Mouse (Mus musculus): ENCODE results near the gene Zfp646. TPM values are rescaled to one million over a fixed set of nuclear protein-coding genes. Genes with fewer than 3 reads are reported as not detected.
"Not testable (repeated sequence)": the region's sequence is repeated elsewhere in the genome, so short reads cannot be mapped to it uniquely, and the experiment has no call there.

Zfp646 gene
- polyA plus RNA-seq, 1 experiment from 2014 or later = 17.2 TPM

DNA sequence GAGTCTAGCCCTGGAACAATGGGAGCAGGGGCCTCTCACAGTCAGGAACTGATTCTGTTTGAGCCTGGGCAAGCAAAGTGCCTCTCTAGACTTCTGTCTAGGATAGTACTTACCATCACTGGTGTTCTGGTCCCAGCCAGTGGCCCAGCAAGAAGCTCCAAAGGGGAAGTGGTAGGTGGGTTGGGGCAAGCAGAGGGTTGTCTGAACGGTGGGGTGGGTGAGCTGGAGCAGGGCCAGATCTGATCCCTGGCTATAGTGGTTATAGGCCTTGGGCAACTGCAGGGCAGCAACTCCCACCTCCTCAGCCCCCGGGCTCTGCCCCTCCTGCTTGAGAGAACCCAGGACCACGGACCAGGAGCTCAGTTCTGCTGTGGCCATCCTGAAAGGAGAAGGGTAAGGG, 12.8 kb downstream of the Zfp646 start:
- H3K36me3 ChIP-seq = peaks cover 87% of the 10 kb centered on the region
- H3K27me3 ChIP-seq (ENCODE audit: low read depth, poor library complexity, severe bottlenecking) = no peaks in the 10 kb centered on the region
- no peak overlapping the region for H3K4me3 ChIP-seq
- no peak overlapping the region for H3K27ac ChIP-seq (replicated peaks)
- H3K4me1 ChIP-seq = peaks cover 5% of the 10 kb centered on the region
- H3K9me3 ChIP-seq (replicated peaks) = no peaks in the 10 kb centered on the region
- WGBS = 84% methylated on average over 3 of the region's 3 CpGs
- DNase-seq (ENCODE audit: low spot score) = no peak

- 40% methylated on average over 4 of the region's 4 CpGs for WGBS
- Histone ChIP-seq H3K36me3 (peaks cover 69% of the 10 kb centered on the region), H3K27me3 (ENCODE audit: low read depth, poor library complexity, severe bottlenecking) (no peaks in the 10 kb centered on the region), H3K4me1 (peaks cover 15% of the 10 kb centered on the region), H3K9me3 (replicated peaks) (no peaks in the 10 kb centered on the region), H3K27ac (replicated peaks) (no peak within 1 kb of the TSS), H3K4me3 (no peak within 1 kb of the TSS)
- DNase-seq (ENCODE audit: low spot score) = no peak
Observed at GRCm38 (mm10) chr7:127890798-127891197, 14.8 kb downstream of the Zfp646 start, which contains the start of gene Prss53. TSS of gene Prss53 (minus strand) at chr7:127890970.

GRCm38 (mm10) chr7:127894480-127894879, 18.5 kb downstream of the Zfp646 start:
- no peaks in the 10 kb centered on the region for H3K27me3 ChIP-seq (ENCODE audit: low read depth, poor library complexity, severe bottlenecking)
- WGBS = 87% methylated on average over 5 of the region's 5 CpGs
- no peaks in the 10 kb centered on the region for H3K9me3 ChIP-seq (replicated peaks)
- DNase-seq (ENCODE audit: low spot score) = no peak
- no peak overlapping the region for H3K27ac ChIP-seq (replicated peaks)
- H3K36me3 ChIP-seq = peaks cover 32% of the 10 kb centered on the region
- peaks cover 17% of the 10 kb centered on the region for H3K4me1 ChIP-seq
- H3K4me3 ChIP-seq = peak overlapping the region; percentile 76

GRCm38 (mm10) chr7:127895442-127895841, 19.4 kb downstream of the Zfp646 start, which contains the start of the genes Gm21974 and Vkorc1:
TSS of gene Gm21974 (minus strand) at chr7:127895454.
TSS of gene Vkorc1 (minus strand) at chr7:127895617.
- under 1% methylated on average over 26 of the region's 26 CpGs for WGBS
- peak within 1 kb of the TSS; percentile 76 for H3K4me3 ChIP-seq
- DNase-seq (ENCODE audit: low spot score) = peak; percentile 91

GRCm38 (mm10) chr7:127895891-127896290, 19.9 kb downstream of the Zfp646 start:
- Histone ChIP-seq H3K36me3 (peaks cover 19% of the 10 kb centered on the region), H3K4me3 (peak overlapping the region; percentile 76), H3K4me1 (peaks cover 17% of the 10 kb centered on the region)
- DNase-seq (ENCODE audit: low spot score); H3K27ac ChIP-seq (replicated peaks); H3K27me3 ChIP-seq (ENCODE audit: low read depth, poor library complexity, severe bottlenecking); H3K9me3 ChIP-seq (replicated peaks): not testable (repeated sequence)
- 70% methylated on average over 7 of the region's 7 CpGs for WGBS

More at GRCm38 (mm10) chr7:127895442-127895841, 19.4 kb downstream of the Zfp646 start, which contains the start of the genes Gm21974 and Vkorc1:
- Histone ChIP-seq H3K27me3 (ENCODE audit: low read depth, poor library complexity, severe bottlenecking) (no peaks in the 10 kb centered on the region), H3K9me3 (replicated peaks) (no peaks in the 10 kb centered on the region), H3K27ac (replicated peaks) (peak within 1 kb of the TSS; percentile 76), H3K36me3 (peaks cover 24% of the 10 kb centered on the region), H3K4me1 (peaks cover 17% of the 10 kb centered on the region)

DNA sequence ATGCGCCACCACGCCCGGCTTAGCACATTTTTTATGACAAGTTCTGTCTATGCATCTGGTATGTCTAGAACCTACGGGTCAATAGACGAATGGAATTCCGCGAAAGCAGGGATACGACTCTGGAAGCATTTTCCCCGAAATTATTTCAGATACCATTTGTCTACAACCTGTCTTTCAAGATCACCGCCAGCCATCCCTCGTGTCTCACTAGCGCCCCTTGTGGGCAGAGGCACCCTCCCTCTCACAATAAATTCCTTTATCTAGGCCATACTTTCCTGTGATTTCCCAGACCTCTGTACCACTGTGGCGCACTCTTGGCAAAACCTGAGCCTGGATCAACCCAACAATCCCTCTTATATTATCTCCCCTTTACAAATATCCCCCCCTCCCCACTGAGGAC, 20.4 kb downstream of the Zfp646 start:
- Histone ChIP-seq H3K9me3 (replicated peaks) (no peaks in the 10 kb centered on the region), H3K27ac (replicated peaks) (no peak overlapping the region), H3K36me3 (peaks cover 18% of the 10 kb centered on the region), H3K4me1 (peaks cover 17% of the 10 kb centered on the region), H3K4me3 (peak overlapping the region; percentile 76; the same call in 1 of the 2 replicates), H3K27me3 (ENCODE audit: low read depth, poor library complexity, severe bottlenecking) (no peaks in the 10 kb centered on the region)
- peak; percentile 55 for DNase-seq (ENCODE audit: low spot score)
- 55% methylated on average over 13 of the region's 13 CpGs for WGBS

DNA sequence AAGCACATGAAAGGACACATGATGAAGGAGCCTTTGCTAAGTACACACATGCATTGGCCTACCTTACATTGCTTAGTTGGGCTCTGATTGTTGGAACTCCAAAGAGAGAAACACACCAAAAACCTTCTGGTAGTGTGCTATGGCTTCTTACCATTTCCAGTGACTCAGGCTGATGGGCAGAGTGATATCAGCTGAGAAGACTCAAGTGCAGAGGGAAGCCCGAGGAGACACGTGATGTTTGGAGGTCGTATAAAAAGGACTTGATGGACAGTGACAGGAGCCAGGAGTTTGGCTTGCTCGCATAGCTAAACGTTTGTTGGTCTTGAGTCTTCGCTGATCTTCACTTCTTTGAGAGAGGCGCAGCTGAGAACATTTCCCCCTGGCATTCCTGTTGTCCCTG, 21.5 kb downstream of the Zfp646 start:
- no peak for DNase-seq (ENCODE audit: low spot score)
- H3K4me1 ChIP-seq = peaks cover 17% of the 10 kb centered on the region
- no peak overlapping the region for H3K4me3 ChIP-seq
- no peak overlapping the region for H3K27ac ChIP-seq (replicated peaks)
- no peaks in the 10 kb centered on the region for H3K27me3 ChIP-seq (ENCODE audit: low read depth, poor library complexity, severe bottlenecking)
- WGBS = 92% methylated on average over 7 of the region's 7 CpGs
- no peaks in the 10 kb centered on the region for H3K9me3 ChIP-seq (replicated peaks)
- H3K36me3 ChIP-seq = peaks cover 12% of the 10 kb centered on the region

GRCm38 (mm10) chr7:127898179-127898956, 22.3 kb downstream of the Zfp646 start:
- WGBS = 42% methylated on average over 10 of the region's 10 CpGs
- DNase-seq (ENCODE audit: low spot score) = no peak
- Histone ChIP-seq H3K4me1 (peaks cover 17% of the 10 kb centered on the region), H3K9me3 (replicated peaks) (no peaks in the 10 kb centered on the region), H3K27ac (replicated peaks) (no peak overlapping the region), H3K36me3 (peaks cover 4% of the 10 kb centered on the region; the same call in 1 of the 2 replicates), H3K4me3 (no peak overlapping the region), H3K27me3 (ENCODE audit: low read depth, poor library complexity, severe bottlenecking) (no peaks in the 10 kb centered on the region)

- no peak for DNase-seq (ENCODE audit: low spot score)
Observed at GRCm38 (mm10) chr7:127899997-127900396, 24.0 kb downstream of the Zfp646 start.

GRCm38 (mm10) chr7:127901772-127902171, 25.8 kb downstream of the Zfp646 start:
- H3K4me3 ChIP-seq = no peak overlapping the region
- no peaks in the 10 kb centered on the region for H3K9me3 ChIP-seq (replicated peaks)
- H3K4me1 ChIP-seq = peaks cover 14% of the 10 kb centered on the region
- WGBS = 81% methylated on average over 2 of the region's 2 CpGs
- H3K27ac ChIP-seq (replicated peaks) = no peak overlapping the region
- peaks cover 18% of the 10 kb centered on the region for H3K36me3 ChIP-seq
- no peak for DNase-seq (ENCODE audit: low spot score)
- H3K27me3 ChIP-seq (ENCODE audit: low read depth, poor library complexity, severe bottlenecking) = no peaks in the 10 kb centered on the region

More at GRCm38 (mm10) chr7:127899997-127900396, 24.0 kb downstream of the Zfp646 start:
- peaks cover under 1% of the 10 kb centered on the region for H3K36me3 ChIP-seq
- H3K4me1 ChIP-seq = peaks cover 18% of the 10 kb centered on the region
- WGBS = 57% methylated on average over 7 of the region's 7 CpGs
- no peak overlapping the region for H3K4me3 ChIP-seq
- no peaks in the 10 kb centered on the region for H3K9me3 ChIP-seq (replicated peaks)
- H3K27ac ChIP-seq (replicated peaks) = no peak overlapping the region
- H3K27me3 ChIP-seq (ENCODE audit: low read depth, poor library complexity, severe bottlenecking) = no peaks in the 10 kb centered on the region

GRCm38 (mm10) chr7:127903971-127904796, 28.2 kb downstream of the Zfp646 start, which contains the start of gene Bckdk:
TSS of gene Bckdk (plus strand) at chr7:127904082.
- Histone ChIP-seq H3K4me1 (peaks cover 14% of the 10 kb centered on the region), H3K27ac (replicated peaks) (peak within 1 kb of the TSS; percentile 94), H3K9me3 (replicated peaks) (no peaks in the 10 kb centered on the region), H3K4me3 (peak within 1 kb of the TSS; percentile 87), H3K27me3 (ENCODE audit: low read depth, poor library complexity, severe bottlenecking) (no peaks in the 10 kb centered on the region), H3K36me3 (peaks cover 42% of the 10 kb centered on the region)
- peak; percentile 81 for DNase-seq (ENCODE audit: low spot score)
- 9% methylated on average over 38 of the region's 38 CpGs for WGBS

DNA sequence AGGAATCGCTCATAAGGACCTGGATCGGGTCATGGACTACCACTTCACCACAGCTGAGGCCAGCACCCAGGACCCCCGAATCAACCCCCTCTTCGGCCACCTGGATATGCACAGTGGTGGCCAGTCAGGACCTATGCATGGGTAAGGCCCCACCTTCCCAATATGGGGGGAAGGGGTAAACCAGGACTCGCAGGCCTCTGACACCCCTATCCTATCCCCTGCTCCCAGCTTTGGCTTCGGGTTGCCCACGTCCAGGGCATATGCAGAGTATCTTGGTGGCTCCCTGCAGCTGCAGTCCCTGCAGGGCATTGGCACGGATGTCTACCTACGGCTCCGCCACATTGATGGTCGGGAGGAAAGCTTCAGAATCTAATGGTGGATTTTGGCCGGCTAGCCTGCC, 31.9 kb downstream of the Zfp646 start:
- Histone ChIP-seq H3K27ac (replicated peaks) (no peak overlapping the region), H3K4me1 (peaks cover 22% of the 10 kb centered on the region), H3K4me3 (no peak overlapping the region), H3K27me3 (ENCODE audit: low read depth, poor library complexity, severe bottlenecking) (no peaks in the 10 kb centered on the region), H3K36me3 (peaks cover 52% of the 10 kb centered on the region), H3K9me3 (replicated peaks) (no peaks in the 10 kb centered on the region)
- 94% methylated on average over 12 of the region's 12 CpGs for WGBS
- DNase-seq (ENCODE audit: low spot score) = no peak

All from midbrain, embryonic 10.5 days (tissue).